Mouse (Mus musculus): Measurements from ENCODE around the gene F12. TPM values are rescaled to one million over a fixed set of nuclear protein-coding genes. Genes with fewer than 3 reads are reported as not detected.

Gene F12
- total and polyA plus RNA-seq, 3 experiments = not detected

- no peak for TF ChIP-seq ZMIZ1 (IDR thresholded peaks at IDR 0.05; ENCODE audit: low read depth, low read length)
- no peak for TF ChIP-seq BHLHE40 (IDR thresholded peaks at IDR 0.05; ENCODE audit: borderline replicate concordance, low read depth, low read length)
- TF ChIP-seq TCF12 (IDR thresholded peaks at IDR 0.05; ENCODE audit: low read depth, low read length) = no peak
- no peak for TF ChIP-seq JUND (IDR thresholded peaks at IDR 0.05; ENCODE audit: low read depth, low read length)
- no peak for TF ChIP-seq MEF2A (IDR thresholded peaks at IDR 0.05; ENCODE audit: extremely low read depth, insufficient replicate concordance, low read depth, low read length, poor library complexity, severe bottlenecking)
- TF ChIP-seq EP300 (IDR thresholded peaks at IDR 0.05; ENCODE audit: low read depth in 1 of 2, low read length in 2 of 2) = no peak
- TF ChIP-seq ELF1 (IDR thresholded peaks at IDR 0.05; ENCODE audit: low read depth, low read length) = no peak
- TF ChIP-seq POLR2A (IDR thresholded peaks at IDR 0.05; ENCODE audit: control insufficient read depth in 1 of 2, insufficient read depth in 1 of 2, low read depth in 1 of 2, low read length in 2 of 2, poor library complexity in 1 of 2) = no peak
These were observed 8.6 kb downstream of the F12 start (continued) for GRCm38 (mm10) chr13:55418004-55418403.

- Histone ChIP-seq H3K79me2 (ENCODE audit: control insufficient read depth, insufficient read depth, low read length, poor library complexity) (no peaks in the 10 kb centered on the region), H3K27ac (ENCODE audit: control insufficient read depth, low read depth, low read length) (no peak within 1 kb of the TSS), H3K36me3 (ENCODE audit: control insufficient read depth in 1 of 2, insufficient read depth in 2 of 2, low read length in 2 of 2) (peaks cover 0 to 7% of the 10 kb centered on the region in 2 experiments; a peak in 2 of 4 replicates), H3K4me3 (ENCODE audit: control insufficient read depth in 1 of 2, insufficient read depth in 1 of 2, low read depth in 2 of 2, low read length in 2 of 2) (no peak within 1 kb of the TSS), H3K9ac (ENCODE audit: control insufficient read depth, low read depth, low read length, poor library complexity, severe bottlenecking) (no peak within 1 kb of the TSS), H3K9me3 (replicated peaks; ENCODE audit: insufficient read depth, low read length) (no peaks in the 10 kb centered on the region), H3K4me1 (ENCODE audit: control insufficient read depth in 1 of 2, insufficient read depth in 2 of 2, low read length in 2 of 2) (peaks cover 0 to 17% of the 10 kb centered on the region in 2 experiments; a peak in 2 of 4 replicates), H3K27me3 (ENCODE audit: control insufficient read depth in 1 of 2, insufficient read depth in 2 of 2, low read length in 2 of 2) (no peaks in the 10 kb centered on the region)
- peak; percentile 30 for DNase-seq (ENCODE audit: low read depth, low spot score)
- TF ChIP-seq MEF2A (IDR thresholded peaks at IDR 0.05; ENCODE audit: extremely low read depth, insufficient replicate concordance, low read depth, low read length, poor library complexity, severe bottlenecking) (no peak), SMC3 (IDR thresholded peaks at IDR 0.05; ENCODE audit: low read depth, low read length) (no peak), ZNF384 (IDR thresholded peaks at IDR 0.05; ENCODE audit: low read depth, low read length) (no peak), MAX (IDR thresholded peaks at IDR 0.05; ENCODE audit: low read length) (no peak), TAL1 (IDR thresholded peaks at IDR 0.05; ENCODE audit: low read length) (no peak), HCFC1 (IDR thresholded peaks at IDR 0.05; ENCODE audit: low read depth, low read length) (no peak), TCF12 (IDR thresholded peaks at IDR 0.05; ENCODE audit: low read depth, low read length) (no peak), RCOR1 (IDR thresholded peaks at IDR 0.05; ENCODE audit: low read depth, low read length) (no peak), TBP (IDR thresholded peaks at IDR 0.05; ENCODE audit: low read depth, low read length) (no peak), POLR2AphosphoS5 (IDR thresholded peaks at IDR 0.05; ENCODE audit: borderline replicate concordance, low read depth, low read length) (no peak; the same call in 1 of the 2 replicates)
These were observed 11.7 kb downstream of the F12 start, which contains the start of gene Pfn3 for GRCm38 (mm10) chr13:55414743-55415380. TSS of gene Pfn3 (minus strand) at chr13:55415232.

- Histone ChIP-seq H3K4me1 (ENCODE audit: control insufficient read depth in 1 of 2, insufficient read depth in 2 of 2, low read length in 2 of 2) (peaks cover 0 to 14% of the 10 kb centered on the region in 2 experiments; a peak in 2 of 4 replicates), H3K9me3 (replicated peaks; ENCODE audit: insufficient read depth, low read length) (no peaks in the 10 kb centered on the region), H3K79me2 (ENCODE audit: control insufficient read depth, insufficient read depth, low read length, poor library complexity) (no peaks in the 10 kb centered on the region), H3K27me3 (ENCODE audit: control insufficient read depth in 1 of 2, insufficient read depth in 2 of 2, low read length in 2 of 2) (no peaks in the 10 kb centered on the region), H3K36me3 (ENCODE audit: control insufficient read depth in 1 of 2, insufficient read depth in 2 of 2, low read length in 2 of 2) (peaks cover 0 to 7% of the 10 kb centered on the region in 2 experiments; a peak in 2 of 4 replicates), H3K9ac (ENCODE audit: control insufficient read depth, low read depth, low read length, poor library complexity, severe bottlenecking) (no peak overlapping the region), H3K4me3 (ENCODE audit: control insufficient read depth in 1 of 2, insufficient read depth in 1 of 2, low read depth in 2 of 2, low read length in 2 of 2) (no peak overlapping the region), H3K27ac (ENCODE audit: control insufficient read depth, low read depth, low read length) (no peak overlapping the region)
- DNase-seq (ENCODE audit: low read depth, low spot score) = peak; percentile 71
- TF ChIP-seq TCF12 (IDR thresholded peaks at IDR 0.05; ENCODE audit: low read depth, low read length) = peak; percentile 72
- TF ChIP-seq GATA1 (IDR thresholded peaks at IDR 0.05; ENCODE audit: low read depth, low read length) = peak; percentile 35; the same call in 1 of the 2 replicates
- 0 out of 2 replicates have a peak, but pooled peaks have one; percentile 24 for TF ChIP-seq MAZ (IDR thresholded peaks at IDR 0.05; ENCODE audit: low read depth, low read length)
- no peak for TF ChIP-seq USF1 (IDR thresholded peaks at IDR 0.05; ENCODE audit: low read depth, low read length)
- no peak for TF ChIP-seq MAFK (IDR thresholded peaks at IDR 0.05; ENCODE audit: borderline replicate concordance, low read depth, low read length)
- peak; percentile 86 for TF ChIP-seq TAL1 (IDR thresholded peaks at IDR 0.05; ENCODE audit: low read length)
- TF ChIP-seq EP300 (IDR thresholded peaks at IDR 0.05; ENCODE audit: low read depth in 1 of 2, low read length in 2 of 2) = peak; percentile 59 to 66; a peak in 3 of 4 replicates
- TF ChIP-seq ETS1 (IDR thresholded peaks at IDR 0.05; ENCODE audit: low read depth, low read length) = 0 out of 2 replicates have a peak, but pooled peaks have one; percentile 39
- peak; percentile 6; the same call in 1 of the 2 replicates for TF ChIP-seq MXI1 (IDR thresholded peaks at IDR 0.05; ENCODE audit: low read depth, low read length)
These were observed 13.3 kb downstream of the F12 start for GRCm38 (mm10) chr13:55413333-55413732.

Measured in MEL (cell line).